Mouse (Mus musculus) thymus, adult 2 months (tissue): ENCODE measurements around the gene Ddx20. TPM values are rescaled to one million over a fixed set of nuclear protein-coding genes. Genes with fewer than 3 reads are reported as not detected.

Source experiments
- DNase-seq: peaks from one replicate; pipeline ENCODE4 v3.0.0; 2021
- H3K27ac ChIP-seq: fragments of 200-500 bp; 2 replicates; pipeline ENCODE4 v1.5.1; 2012; ENCODE audit warnings: low read length, control low read depth; ENCODE audit not compliant: control insufficient read depth, insufficient read depth
- H3K27me3 ChIP-seq: fragments of 200-500 bp; 2 replicates; pipeline ENCODE4 v1.6.1; 2012; ENCODE audit warnings: mild to moderate bottlenecking, low read length, moderate library complexity, mixed read lengths; ENCODE audit not compliant: control insufficient read depth, insufficient read depth
- H3K36me3 ChIP-seq: fragments of 200-500 bp; 2 replicates; pipeline ENCODE4 v1.6.1; 2012; ENCODE audit warnings: mild to moderate bottlenecking, low read length, moderate library complexity; ENCODE audit not compliant: control insufficient read depth, insufficient read depth
- H3K4me1 ChIP-seq: fragments of 200-500 bp; replicated peaks from 2 replicates; pipeline ENCODE4 v1.6.1; 2012; ENCODE audit warnings: low read length; ENCODE audit not compliant: control insufficient read depth, insufficient read depth
- H3K4me3 ChIP-seq: fragments of 200-500 bp; 2 replicates; pipeline ENCODE4 v1.5.1; 2012; ENCODE audit warnings: mild to moderate bottlenecking, low read length, control low read depth, moderate library complexity; ENCODE audit not compliant: control insufficient read depth, insufficient read depth
- CTCF ChIP-seq: fragments of 200-500 bp; IDR thresholded peaks from 2 replicates; pipeline ENCODE4 v1.5.1; 2012; ENCODE audit warnings: mild to moderate bottlenecking, control low read depth, low read length, moderate library complexity, borderline replicate concordance; ENCODE audit not compliant: control insufficient read depth, poor library complexity, insufficient read depth; ENCODE audit errors: extremely low read depth
- POLR2A ChIP-seq: fragments of 200-500 bp; IDR thresholded peaks from 2 replicates; pipeline ENCODE4 v1.6.1; 2012; ENCODE audit warnings: mild to moderate bottlenecking, low read length, control low read depth, moderate library complexity; ENCODE audit not compliant: control insufficient read depth, poor library complexity, insufficient read depth; ENCODE audit errors: extremely low read depth
- WGBS: fragments of 180-500 bp; shearing (Covaris S2); methylation state at CpG from one replicate; pipeline ENCODE4 v1.1.7; 2018; 5-methylcytosine and 5-hydroxymethylcytosine counted together
- polyA plus RNA-seq: library from polyadenylated mRNA; depleted of rRNA; stranded (reverse); fragments of >200 nt; gene quantifications from 2 replicates; pipeline ENCODE4 v1.2.3, GENCODE M21; 2012

Gene Ddx20
- polyA plus RNA-seq, 1 experiment = 33.5 TPM

DNA sequence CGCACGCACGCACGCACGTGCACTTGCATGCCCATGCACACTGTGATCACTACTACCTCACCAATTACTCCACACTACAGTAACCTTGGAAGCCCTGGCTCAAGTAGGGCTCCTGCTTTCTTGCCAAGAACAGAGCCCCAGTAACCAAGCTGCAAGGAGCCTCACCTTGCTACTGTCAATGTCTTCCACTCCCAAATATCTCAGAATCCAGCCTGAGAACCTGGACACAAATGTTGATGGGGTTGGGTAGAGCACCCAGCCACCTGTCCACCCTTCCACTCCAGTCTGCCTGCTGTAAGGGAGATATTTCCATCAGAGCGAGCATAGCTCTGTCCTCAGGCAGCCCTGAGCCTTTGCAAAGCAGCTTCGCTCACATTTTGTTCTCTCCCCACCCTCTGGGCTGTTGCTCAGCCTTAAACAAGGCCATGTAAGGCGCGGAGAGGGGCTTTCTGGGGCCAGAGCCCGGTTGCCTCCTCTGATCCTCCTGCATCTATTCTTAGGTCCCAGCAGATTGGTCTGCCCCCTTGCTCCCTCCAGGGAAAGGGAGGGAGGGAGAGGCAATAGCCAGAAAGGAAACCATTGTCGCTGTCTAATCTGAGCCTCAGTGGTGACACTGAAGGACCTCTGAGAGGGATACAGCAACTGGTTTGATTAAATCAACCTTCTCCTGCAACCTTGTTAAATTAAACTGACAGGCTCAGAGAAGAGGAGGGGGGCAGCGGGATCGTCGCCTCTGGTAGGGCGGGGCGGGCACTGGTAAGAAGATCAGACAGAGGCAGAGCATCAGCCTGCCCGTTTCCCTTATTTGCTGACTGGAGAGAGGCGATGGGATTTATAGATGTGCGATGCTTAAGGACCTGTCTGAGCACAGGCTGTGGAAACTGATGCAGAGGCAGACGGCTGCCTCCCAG, 8.4 kb upstream of the Ddx20 start:
- 86% methylated on average over 20 of the region's 20 CpGs for WGBS
- no peaks in the 10 kb centered on the region for H3K4me1 ChIP-seq
- H3K27me3 ChIP-seq = no peaks in the 10 kb centered on the region
- H3K4me3 ChIP-seq = no peak overlapping the region
- no peak for DNase-seq
- no peaks in the 10 kb centered on the region for H3K36me3 ChIP-seq
- TF ChIP-seq CTCF (no peak), POLR2A (no peak)
- no peak overlapping the region for H3K27ac ChIP-seq

DNA sequence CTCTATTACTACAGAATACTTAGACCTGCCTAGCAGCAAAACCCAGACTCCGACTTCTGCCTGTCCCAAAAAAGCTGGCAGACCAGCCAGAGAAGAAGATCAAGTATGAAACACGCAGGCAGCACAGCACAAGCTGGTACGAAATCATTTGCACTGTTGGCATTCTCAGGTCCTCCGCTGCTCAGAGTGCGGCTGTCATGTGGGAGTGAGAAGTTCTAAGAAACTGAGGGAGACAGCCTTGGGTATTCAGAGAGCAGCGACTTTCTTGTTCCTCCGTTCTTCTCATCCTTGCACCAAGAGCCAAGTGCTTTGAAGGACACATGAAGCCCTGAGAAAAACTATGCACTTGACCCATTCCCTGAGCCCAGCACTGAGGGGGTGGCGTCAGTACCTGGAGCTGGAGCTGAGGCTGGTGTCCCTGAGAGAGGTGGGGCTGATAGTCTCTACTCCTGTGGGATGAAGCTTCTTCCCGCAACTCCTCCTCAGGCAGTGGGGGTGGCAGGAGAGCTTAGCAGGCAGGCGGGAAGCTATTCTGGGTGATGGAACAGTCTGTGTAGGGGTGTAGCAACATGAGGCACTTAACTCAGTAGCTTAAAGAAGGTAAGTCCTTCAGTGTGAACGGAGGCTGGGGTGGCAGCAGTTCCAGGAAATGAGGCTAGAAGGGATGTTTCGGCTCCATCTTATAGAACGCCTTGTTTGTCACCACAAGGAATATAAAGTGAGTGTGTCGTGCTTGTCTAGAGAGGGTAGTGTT, 6.1 kb upstream of the Ddx20 start:
- Histone ChIP-seq H3K27ac (no peak overlapping the region), H3K36me3 (no peaks in the 10 kb centered on the region), H3K4me1 (no peaks in the 10 kb centered on the region), H3K4me3 (no peak overlapping the region), H3K27me3 (no peaks in the 10 kb centered on the region)
- 90% methylated on average over 14 of the region's 14 CpGs for WGBS
- no peak for TF ChIP-seq POLR2A
- TF ChIP-seq CTCF = no peak
- DNase-seq = no peak

DNA sequence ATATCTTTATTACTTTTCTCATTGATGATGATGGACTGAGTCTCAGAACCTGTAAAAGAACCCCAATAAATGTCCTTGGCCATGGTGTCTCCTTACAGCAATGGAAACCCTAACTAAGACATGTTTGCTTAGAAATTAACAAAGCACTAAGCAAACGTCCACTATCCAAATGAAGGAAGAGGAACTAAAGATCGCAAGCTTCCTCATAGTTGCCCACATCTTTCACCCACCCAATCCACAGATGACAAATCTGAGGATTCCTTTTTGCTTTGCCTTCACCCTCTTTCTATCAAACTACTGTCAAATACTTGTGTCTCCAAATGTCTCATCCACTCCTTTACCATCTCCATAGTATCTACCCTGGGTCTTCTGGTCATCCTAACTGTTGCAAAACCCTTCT, 1.2 kb upstream of the Ddx20 start:
- no peaks in the 10 kb centered on the region; the same call in 1 of the 2 replicates for H3K36me3 ChIP-seq
- no peaks in the 10 kb centered on the region for H3K4me1 ChIP-seq
- no peaks in the 10 kb centered on the region for H3K27me3 ChIP-seq
- DNase-seq = no peak
- no peak overlapping the region for H3K27ac ChIP-seq
- H3K4me3 ChIP-seq = no peak overlapping the region
- WGBS = 60% methylated on average over 2 of the region's 2 CpGs
- no peak for TF ChIP-seq POLR2A
- no peak for TF ChIP-seq CTCF

DNA sequence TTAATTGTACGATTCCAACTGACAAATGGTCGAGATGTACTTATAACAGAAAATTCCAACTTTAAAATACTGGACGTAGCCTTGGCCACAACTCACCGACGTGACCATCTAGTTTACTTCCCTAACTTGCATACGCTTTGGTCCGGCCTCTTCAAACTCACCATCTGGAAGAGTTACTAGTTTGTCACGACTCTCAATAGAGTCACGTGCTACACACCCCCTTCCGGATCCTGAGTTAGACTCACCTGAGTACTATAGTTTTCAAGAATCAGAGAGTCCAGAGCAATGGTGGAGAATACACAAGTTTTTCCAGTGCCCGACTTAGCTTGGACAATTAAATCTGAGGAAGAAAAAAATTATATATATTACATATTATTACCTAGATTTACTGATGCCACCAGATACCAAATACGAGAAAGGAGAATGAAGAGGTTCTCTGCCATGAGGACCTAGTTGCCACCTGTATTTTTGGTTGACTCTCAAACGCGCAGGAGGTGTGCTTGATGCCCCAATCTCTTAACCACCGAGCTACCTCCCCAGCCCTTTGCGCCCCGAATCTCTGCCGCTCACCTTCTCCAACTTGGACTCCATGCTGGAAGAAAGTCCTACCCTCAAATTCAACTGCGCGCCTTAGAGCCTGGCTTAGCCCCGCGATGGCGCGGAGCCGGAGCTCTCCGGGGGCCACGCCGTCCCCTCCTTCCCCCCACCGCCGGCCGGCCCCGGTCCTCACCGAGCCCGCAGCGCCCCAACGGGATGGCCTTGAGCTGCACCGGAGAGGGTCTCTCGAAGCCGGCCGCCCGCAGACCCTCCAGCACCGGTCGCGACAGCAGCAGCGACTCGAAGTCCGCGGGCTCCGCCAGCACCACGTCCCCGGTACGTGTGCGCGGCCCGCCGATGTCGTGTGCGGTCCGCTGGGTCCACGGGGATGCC, 715 bp downstream of the Ddx20 start:
- Histone ChIP-seq H3K36me3 (peaks cover 13% of the 10 kb centered on the region), H3K4me3 (peak overlapping the region; percentile 94), H3K27ac (no peak overlapping the region), H3K4me1 (no peaks in the 10 kb centered on the region), H3K27me3 (no peaks in the 10 kb centered on the region)
- no peak for DNase-seq
- no peak for TF ChIP-seq CTCF
- no peak for TF ChIP-seq POLR2A
- 9% methylated on average over 60 of the region's 60 CpGs for WGBS

DNA sequence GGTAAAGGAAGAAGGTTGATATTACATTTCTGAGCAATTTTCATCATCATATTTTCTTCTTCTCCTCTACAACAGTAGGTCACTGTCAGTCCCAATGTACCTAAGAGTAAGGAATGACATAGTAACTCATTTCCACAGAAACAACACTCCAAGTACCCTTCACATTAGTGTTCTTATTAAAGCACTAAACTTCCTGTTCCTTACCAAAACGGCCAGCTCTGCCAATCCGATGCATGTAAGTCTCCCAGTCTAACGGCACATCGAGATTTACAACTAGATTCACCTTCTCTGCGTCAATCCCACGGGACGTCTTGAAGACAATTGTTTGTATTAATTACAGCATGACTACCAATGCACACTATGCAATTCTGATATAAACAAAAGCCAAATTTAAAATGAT, 7.0 kb downstream of the Ddx20 start:
- DNase-seq = no peak
- WGBS = 98% methylated on average over 7 of the region's 7 CpGs
- no peaks in the 10 kb centered on the region for H3K27me3 ChIP-seq
- TF ChIP-seq CTCF = no peak
- no peak for TF ChIP-seq POLR2A
- H3K36me3 ChIP-seq = peaks cover 53% of the 10 kb centered on the region
- H3K27ac ChIP-seq = no peak overlapping the region
- no peaks in the 10 kb centered on the region for H3K4me1 ChIP-seq
- no peak overlapping the region for H3K4me3 ChIP-seq

DNA sequence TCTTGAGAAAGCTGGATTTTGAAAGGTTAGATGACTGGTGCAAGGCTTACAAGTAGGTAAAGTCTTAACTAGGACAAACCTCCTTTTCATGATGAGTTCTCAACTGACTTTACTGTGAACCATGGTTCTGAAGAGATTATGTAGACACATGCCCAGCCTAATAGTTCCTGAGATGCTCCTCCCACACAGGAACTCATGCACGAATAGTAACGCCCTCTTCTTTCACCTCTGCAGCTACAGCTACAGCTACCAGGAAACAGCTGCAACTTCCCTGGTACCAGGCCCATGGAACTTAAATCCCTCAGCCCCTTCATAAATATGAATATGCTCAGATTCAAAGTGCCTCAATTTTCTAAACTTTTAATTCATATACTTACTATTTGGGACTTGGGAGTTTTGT, 11.4 kb downstream of the Ddx20 start:
- WGBS = 17% methylated on average over 2 of the region's 2 CpGs
- no peak for DNase-seq

More for the DNA sequence above, 11.4 kb downstream of the Ddx20 start:
- H3K36me3 ChIP-seq = peaks cover 32% of the 10 kb centered on the region
- TF ChIP-seq POLR2A (no peak), CTCF (no peak)
- H3K4me3 ChIP-seq = no peak overlapping the region
- H3K27ac ChIP-seq = no peak overlapping the region
- H3K4me1 ChIP-seq = no peaks in the 10 kb centered on the region
- H3K27me3 ChIP-seq = no peaks in the 10 kb centered on the region
